Mouse (Mus musculus): ENCODE data around the gene Ncf1. TPM values are rescaled to one million over a fixed set of nuclear protein-coding genes. Genes with fewer than 3 reads are reported as not detected.

Gene Ncf1
- polyA plus RNA-seq, 1 experiment from 2014 or later, result 2.4 TPM

GRCm38 (mm10) chr5:134232568-134232967 is 3.1 kb upstream of the Ncf1 start:
- H3K27me3 ChIP-seq (ENCODE audit: control insufficient read depth, insufficient read depth, low read length), result no peaks in the 10 kb centered on the region
- ATAC-seq (ENCODE audit: insufficient number of reproducible peaks, low FRiP score, low TSS enrichment, low read depth), result no peak
- peak; percentile 48 for DNase-seq (ENCODE audit: low spot score)
- H3K36me3 ChIP-seq (ENCODE audit: control insufficient read depth, insufficient read depth, low read length), result peaks cover 11% of the 10 kb centered on the region
- 22% methylated on average over 7 of the region's 7 CpGs for WGBS
- no peak overlapping the region for H3K27ac ChIP-seq (replicated peaks; ENCODE audit: low read depth, low read length)
- H3K9me3 ChIP-seq (ENCODE audit: control insufficient read depth, low read length), result no peaks in the 10 kb centered on the region
- H3K4me1 ChIP-seq (ENCODE audit: control insufficient read depth, insufficient read depth, low read length), result peaks cover 20% of the 10 kb centered on the region
- H3K4me2 ChIP-seq (ENCODE audit: low read depth, severe bottlenecking), result no peak overlapping the region
- no peak overlapping the region for H3K4me3 ChIP-seq (ENCODE audit: low read depth, low read length)
- no peak overlapping the region for H3K9ac ChIP-seq (ENCODE audit: low read length)

- WGBS, result 57% methylated on average over 6 of the region's 6 CpGs
- no peak for DNase-seq (ENCODE audit: low spot score)
- peaks cover 7% of the 10 kb centered on the region for H3K36me3 ChIP-seq (ENCODE audit: control insufficient read depth, insufficient read depth, low read length)
- H3K4me2 ChIP-seq (ENCODE audit: low read depth, severe bottlenecking), result no peak overlapping the region
- no peak overlapping the region for H3K27ac ChIP-seq (replicated peaks; ENCODE audit: low read depth, low read length)
- peaks cover 20% of the 10 kb centered on the region for H3K4me1 ChIP-seq (ENCODE audit: control insufficient read depth, insufficient read depth, low read length)
- no peaks in the 10 kb centered on the region for H3K9me3 ChIP-seq (ENCODE audit: control insufficient read depth, low read length)
- ATAC-seq (ENCODE audit: insufficient number of reproducible peaks, low FRiP score, low TSS enrichment, low read depth), result no peak
- no peak overlapping the region for H3K4me3 ChIP-seq (ENCODE audit: low read depth, low read length)
- no peak overlapping the region for H3K9ac ChIP-seq (ENCODE audit: low read length)
- no peaks in the 10 kb centered on the region for H3K27me3 ChIP-seq (ENCODE audit: control insufficient read depth, insufficient read depth, low read length)
These were observed 2.7 kb upstream of the Ncf1 start for GRCm38 (mm10) chr5:134232111-134232510.

GRCm38 (mm10) chr5:134231376-134231775 is 2.0 kb upstream of the Ncf1 start:
- no peak overlapping the region for H3K4me3 ChIP-seq (ENCODE audit: low read depth, low read length)
- no peak overlapping the region for H3K4me2 ChIP-seq (ENCODE audit: low read depth, severe bottlenecking)
- H3K27ac ChIP-seq (replicated peaks; ENCODE audit: low read depth, low read length), result no peak overlapping the region
- H3K36me3 ChIP-seq (ENCODE audit: control insufficient read depth, insufficient read depth, low read length), result no peaks in the 10 kb centered on the region; the same call in 1 of the 2 replicates
- H3K4me1 ChIP-seq (ENCODE audit: control insufficient read depth, insufficient read depth, low read length), result peaks cover 24% of the 10 kb centered on the region
- DNase-seq (ENCODE audit: low spot score) (no peak), ATAC-seq (ENCODE audit: insufficient number of reproducible peaks, low FRiP score, low TSS enrichment, low read depth) (no peak)
- H3K9me3 ChIP-seq (ENCODE audit: control insufficient read depth, low read length), result no peaks in the 10 kb centered on the region
- no peaks in the 10 kb centered on the region for H3K27me3 ChIP-seq (ENCODE audit: control insufficient read depth, insufficient read depth, low read length)
- H3K9ac ChIP-seq (ENCODE audit: low read length), result no peak overlapping the region
- WGBS, result 88% methylated on average over 5 of the region's 5 CpGs

GRCm38 (mm10) chr5:134228249-134228638 is 1.2 kb downstream of the Ncf1 start:
- H3K27ac ChIP-seq (replicated peaks; ENCODE audit: low read depth, low read length), result no peak overlapping the region
- no peaks in the 10 kb centered on the region for H3K27me3 ChIP-seq (ENCODE audit: control insufficient read depth, insufficient read depth, low read length)
- DNase-seq (ENCODE audit: low spot score), result no peak
- no peaks in the 10 kb centered on the region for H3K9me3 ChIP-seq (ENCODE audit: control insufficient read depth, low read length)
- no peak overlapping the region for H3K4me2 ChIP-seq (ENCODE audit: low read depth, severe bottlenecking)
- H3K4me1 ChIP-seq (ENCODE audit: control insufficient read depth, insufficient read depth, low read length), result peaks cover 11% of the 10 kb centered on the region
- H3K4me3 ChIP-seq (ENCODE audit: low read depth, low read length), result no peak overlapping the region
- ATAC-seq (ENCODE audit: insufficient number of reproducible peaks, low FRiP score, low TSS enrichment, low read depth), result no peak
- H3K36me3 ChIP-seq (ENCODE audit: control insufficient read depth, insufficient read depth, low read length), result no peaks in the 10 kb centered on the region
- 84% methylated on average over 6 of the region's 6 CpGs for WGBS
- H3K9ac ChIP-seq (ENCODE audit: low read length), result no peak overlapping the region

GRCm38 (mm10) chr5:134227574-134228248 is 1.7 kb downstream of the Ncf1 start:
- ATAC-seq (ENCODE audit: insufficient number of reproducible peaks, low FRiP score, low TSS enrichment, low read depth) (no peak), DNase-seq (ENCODE audit: low spot score) (peak; percentile 69)
- Histone ChIP-seq H3K27me3 (ENCODE audit: control insufficient read depth, insufficient read depth, low read length) (no peaks in the 10 kb centered on the region), H3K4me2 (ENCODE audit: low read depth, severe bottlenecking) (no peak overlapping the region), H3K4me1 (ENCODE audit: control insufficient read depth, insufficient read depth, low read length) (peaks cover 11% of the 10 kb centered on the region), H3K27ac (replicated peaks; ENCODE audit: low read depth, low read length) (no peak overlapping the region), H3K4me3 (ENCODE audit: low read depth, low read length) (no peak overlapping the region), H3K36me3 (ENCODE audit: control insufficient read depth, insufficient read depth, low read length) (no peaks in the 10 kb centered on the region), H3K9me3 (ENCODE audit: control insufficient read depth, low read length) (no peaks in the 10 kb centered on the region), H3K9ac (ENCODE audit: low read length) (no peak overlapping the region; the same call in 1 of the 2 replicates)
- 39% methylated on average over 11 of the region's 11 CpGs for WGBS

- no peak for DNase-seq (ENCODE audit: low spot score)
These were observed 2.5 kb downstream of the Ncf1 start for GRCm38 (mm10) chr5:134226946-134227345.

GRCm38 (mm10) chr5:134225110-134225901 is 4.1 kb downstream of the Ncf1 start:
- 83% methylated on average over 30 of the region's 30 CpGs for WGBS
- no peak overlapping the region for H3K27ac ChIP-seq (replicated peaks; ENCODE audit: low read depth, low read length)
- H3K4me3 ChIP-seq (ENCODE audit: low read depth, low read length), result no peak overlapping the region
- H3K36me3 ChIP-seq (ENCODE audit: control insufficient read depth, insufficient read depth, low read length), result no peaks in the 10 kb centered on the region
- H3K9ac ChIP-seq (ENCODE audit: low read length), result no peak overlapping the region
- no peak for ATAC-seq (ENCODE audit: insufficient number of reproducible peaks, low FRiP score, low TSS enrichment, low read depth)
- DNase-seq (ENCODE audit: low spot score), result no peak
- peaks cover 7% of the 10 kb centered on the region; the same call in 1 of the 2 replicates for H3K27me3 ChIP-seq (ENCODE audit: control insufficient read depth, insufficient read depth, low read length)
- H3K4me2 ChIP-seq (ENCODE audit: low read depth, severe bottlenecking), result no peak overlapping the region
- peaks cover 14% of the 10 kb centered on the region for H3K4me1 ChIP-seq (ENCODE audit: control insufficient read depth, insufficient read depth, low read length)
- no peaks in the 10 kb centered on the region for H3K9me3 ChIP-seq (ENCODE audit: control insufficient read depth, low read length)

More at GRCm38 (mm10) chr5:134226946-134227345, 2.5 kb downstream of the Ncf1 start:
- H3K4me2 ChIP-seq (ENCODE audit: low read depth, severe bottlenecking), result no peak overlapping the region
- H3K9ac ChIP-seq (ENCODE audit: low read length), result no peak overlapping the region; the same call in 1 of the 2 replicates
- peaks cover 7% of the 10 kb centered on the region; the same call in 1 of the 2 replicates for H3K27me3 ChIP-seq (ENCODE audit: control insufficient read depth, insufficient read depth, low read length)
- ATAC-seq (ENCODE audit: insufficient number of reproducible peaks, low FRiP score, low TSS enrichment, low read depth), result no peak
- 62% methylated on average over 12 of the region's 12 CpGs for WGBS
- no peaks in the 10 kb centered on the region for H3K36me3 ChIP-seq (ENCODE audit: control insufficient read depth, insufficient read depth, low read length)
- H3K4me1 ChIP-seq (ENCODE audit: control insufficient read depth, insufficient read depth, low read length), result peaks cover 9% of the 10 kb centered on the region
- H3K27ac ChIP-seq (replicated peaks; ENCODE audit: low read depth, low read length), result no peak overlapping the region
- no peak overlapping the region for H3K4me3 ChIP-seq (ENCODE audit: low read depth, low read length)
- H3K9me3 ChIP-seq (ENCODE audit: control insufficient read depth, low read length), result no peaks in the 10 kb centered on the region

- peaks cover 10% of the 10 kb centered on the region for H3K4me1 ChIP-seq (ENCODE audit: control insufficient read depth, insufficient read depth, low read length)
- WGBS, result 3% methylated on average over 36 of the region's 36 CpGs
- peak overlapping the region; percentile 62 for H3K4me2 ChIP-seq (ENCODE audit: low read depth, severe bottlenecking)
- H3K27me3 ChIP-seq (ENCODE audit: control insufficient read depth, insufficient read depth, low read length), result peaks cover 7% of the 10 kb centered on the region; the same call in 1 of the 2 replicates
- no peaks in the 10 kb centered on the region for H3K9me3 ChIP-seq (ENCODE audit: control insufficient read depth, low read length)
- no peaks in the 10 kb centered on the region for H3K36me3 ChIP-seq (ENCODE audit: control insufficient read depth, insufficient read depth, low read length)
- no peak overlapping the region for H3K27ac ChIP-seq (replicated peaks; ENCODE audit: low read depth, low read length)
- peak overlapping the region; percentile 29 for H3K4me3 ChIP-seq (ENCODE audit: low read depth, low read length)
- peak; percentile 56 for DNase-seq (ENCODE audit: low spot score)
- peak overlapping the region; percentile 68 for H3K9ac ChIP-seq (ENCODE audit: low read length)
- no peak for ATAC-seq (ENCODE audit: insufficient number of reproducible peaks, low FRiP score, low TSS enrichment, low read depth)
These were observed 7.7 kb downstream of the Ncf1 start for GRCm38 (mm10) chr5:134221708-134222150.

Measured in limb, embryonic 11.5 days (tissue).